Mouse (Mus musculus): ENCODE measurements at regions not wholly inside any gene's neighbourhood (a gene's known extent, or its start where the extent isn't known, plus 50 kb on each side); places are given as distances from the start of the nearest gene placed in this dataset.
A peak's percentile ranks its signal among the peaks of the same experiment; 100 is the strongest.

DNA sequence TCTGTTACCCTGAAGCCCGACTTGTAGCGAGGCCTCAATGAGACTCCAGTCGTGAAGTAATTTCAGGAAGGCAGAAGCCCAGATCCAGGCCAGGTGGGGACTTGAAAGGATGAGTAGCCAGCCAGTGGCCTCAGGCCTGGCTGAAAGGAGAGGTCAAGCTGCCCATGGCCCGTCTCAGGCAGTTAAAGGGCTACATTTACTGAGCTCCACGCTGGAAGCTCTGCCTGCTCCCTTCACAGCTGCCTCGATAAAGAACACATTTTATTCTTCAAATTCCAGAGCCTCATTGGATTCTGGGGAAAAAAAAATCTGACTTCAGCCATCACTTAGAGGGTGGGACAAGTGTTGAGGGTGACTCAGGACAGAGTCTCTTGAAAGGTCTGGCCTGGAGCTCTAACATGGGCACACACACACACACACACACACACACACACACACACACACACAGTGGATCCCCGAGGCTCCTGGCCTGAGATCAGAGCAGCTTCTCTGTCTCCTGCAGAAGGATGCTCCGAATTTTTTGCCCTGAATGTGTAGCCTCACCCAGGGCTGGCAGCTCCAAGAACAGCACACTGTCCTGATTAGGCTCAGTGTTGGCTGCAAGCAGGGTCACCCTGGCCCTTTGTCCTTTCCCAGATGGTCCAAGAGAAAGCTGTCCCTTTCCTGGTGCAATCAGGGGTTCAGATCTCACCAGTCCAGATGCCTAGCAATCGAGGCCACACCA, 53.0 kb downstream of the Gadd45g start:
- DNase-seq (ENCODE audit: low spot score in 2 of 2) = no peak

DNA sequence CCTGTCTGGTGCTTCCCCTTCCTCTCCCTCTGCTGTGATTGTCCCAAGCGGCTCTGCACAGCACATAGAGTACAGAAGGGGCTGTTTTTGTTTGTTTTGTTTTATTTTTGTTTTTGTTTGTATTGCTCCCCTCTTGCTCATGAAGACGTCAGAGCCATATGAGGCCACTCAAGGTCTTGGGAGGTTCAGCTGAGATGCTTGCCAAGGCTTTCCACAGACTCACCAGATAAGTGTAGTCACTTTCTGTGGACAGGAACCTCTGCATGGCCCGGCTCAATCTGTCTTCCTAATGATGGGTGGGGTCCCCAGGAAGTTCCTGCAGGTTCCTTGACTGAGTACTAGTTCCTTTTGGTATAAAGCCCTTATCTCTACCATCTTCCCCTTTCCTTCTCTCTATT, 53.6 kb downstream of the Gadd45g start:
- DNase-seq (ENCODE audit: low spot score in 2 of 2) = no peak

DNA sequence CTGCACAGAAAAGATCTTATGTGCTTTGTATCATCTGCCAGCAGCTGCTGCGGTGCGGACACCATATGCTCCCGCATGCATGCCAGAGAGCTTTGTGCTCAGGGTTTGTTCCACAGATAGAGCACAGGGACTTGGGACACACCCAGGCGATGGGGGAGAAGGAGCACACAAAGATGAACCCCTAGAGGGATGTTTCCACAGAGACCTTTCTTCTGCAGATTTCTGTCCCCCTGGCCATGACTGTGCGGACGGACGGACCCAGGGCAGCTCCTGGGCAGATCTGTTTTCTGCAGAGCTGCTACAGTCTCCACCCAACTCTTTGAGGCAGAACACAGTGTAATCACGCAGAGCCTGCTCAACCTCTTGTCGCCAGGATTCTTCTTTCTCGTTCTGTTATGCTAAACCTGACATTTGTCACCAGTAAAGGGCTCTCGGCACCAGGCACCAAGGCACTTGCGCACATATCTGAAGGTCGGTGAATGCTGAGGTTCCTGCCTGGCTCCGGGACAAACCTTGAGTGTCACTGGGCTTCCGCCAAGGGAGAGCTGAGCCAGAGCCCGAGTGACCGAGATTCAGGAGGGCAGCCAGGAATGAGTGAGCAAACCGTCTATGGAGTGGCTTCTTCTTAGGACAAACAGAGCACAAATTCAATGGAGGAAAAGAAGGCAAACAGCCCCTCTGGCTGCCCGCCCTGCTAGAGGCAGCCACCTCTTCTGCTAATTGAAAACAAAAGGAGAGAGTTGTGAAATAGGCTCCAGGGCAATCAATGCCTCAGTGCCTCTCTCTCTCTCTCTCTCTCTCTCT, 56.2 kb downstream of the Gadd45g start:
- peak; percentile 62 to 76 for DNase-seq (ENCODE audit: low spot score in 2 of 2)

DNA sequence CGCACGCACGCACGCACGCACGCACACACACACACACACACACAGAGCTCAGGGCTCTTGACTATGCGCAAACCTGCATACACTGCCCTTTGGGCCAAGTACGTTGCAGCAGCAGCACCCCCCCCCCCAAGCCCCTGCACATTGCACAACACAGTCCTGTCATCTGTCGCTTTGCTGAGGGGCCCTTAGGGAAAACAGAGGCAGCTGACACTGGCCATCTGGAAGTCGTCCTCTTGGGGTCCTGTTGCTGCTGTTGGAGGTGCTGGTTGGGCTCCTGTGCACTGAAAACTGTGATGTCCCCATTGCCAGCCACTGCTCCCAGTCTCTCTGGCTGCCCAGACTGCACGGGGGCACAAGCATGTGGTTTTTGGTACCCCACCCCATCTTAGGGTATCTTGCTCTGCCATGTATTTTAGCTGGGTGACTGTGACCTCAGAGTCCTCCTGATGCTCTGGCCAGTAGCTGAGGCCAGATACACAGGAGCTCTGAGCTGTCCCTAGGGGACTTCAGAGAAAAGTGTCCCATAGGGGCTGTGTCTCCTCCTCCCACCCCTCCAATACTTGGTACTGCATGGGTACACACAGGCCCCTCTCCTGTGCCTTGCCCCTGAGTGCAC, 57.0 kb downstream of the Gadd45g start:
- DNase-seq (ENCODE audit: low spot score in 2 of 2) = no peak

DNA sequence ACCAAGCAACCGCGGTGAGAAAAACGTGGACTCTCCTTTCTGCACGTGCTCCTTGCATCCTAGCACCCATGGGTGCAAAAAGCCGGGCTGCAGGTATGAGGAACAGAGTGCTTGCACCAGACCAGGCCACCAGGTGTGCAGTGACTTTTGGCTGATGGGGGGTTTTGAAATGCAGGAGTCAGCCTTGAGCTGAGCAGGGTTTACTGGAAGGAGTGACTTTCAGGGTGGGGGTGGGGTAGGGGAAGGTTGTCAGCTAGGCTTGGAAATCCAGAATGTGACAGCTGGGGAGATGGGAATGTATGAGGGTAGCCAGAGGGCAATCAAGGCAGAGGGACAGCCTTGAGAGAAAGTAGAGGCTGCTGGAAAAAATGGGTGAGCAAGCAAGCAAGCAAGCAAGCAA, 58.8 kb downstream of the Gadd45g start:
- no peak for DNase-seq (ENCODE audit: low spot score in 2 of 2)

DNA sequence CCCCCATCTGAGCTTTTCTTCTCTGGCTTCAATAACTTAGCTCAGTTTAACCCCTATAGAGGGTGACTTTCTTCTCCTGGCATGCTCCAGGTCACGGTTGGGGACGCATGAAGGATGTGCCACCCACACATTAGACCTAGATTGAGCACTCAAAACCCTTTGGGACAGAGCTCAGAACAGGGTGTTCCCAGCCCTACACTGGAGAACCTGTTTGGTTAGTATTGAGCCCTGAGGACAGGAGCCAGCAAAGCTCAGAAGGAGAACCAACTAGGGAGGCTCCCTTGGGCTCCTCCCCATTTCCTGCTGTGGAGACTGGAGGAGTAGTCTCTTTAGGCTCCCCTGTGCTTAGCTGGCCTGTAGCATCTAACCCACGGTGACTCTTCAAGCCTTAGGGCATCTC, 59.6 kb downstream of the Gadd45g start:
- no peak for DNase-seq (ENCODE audit: low spot score in 2 of 2)

DNA sequence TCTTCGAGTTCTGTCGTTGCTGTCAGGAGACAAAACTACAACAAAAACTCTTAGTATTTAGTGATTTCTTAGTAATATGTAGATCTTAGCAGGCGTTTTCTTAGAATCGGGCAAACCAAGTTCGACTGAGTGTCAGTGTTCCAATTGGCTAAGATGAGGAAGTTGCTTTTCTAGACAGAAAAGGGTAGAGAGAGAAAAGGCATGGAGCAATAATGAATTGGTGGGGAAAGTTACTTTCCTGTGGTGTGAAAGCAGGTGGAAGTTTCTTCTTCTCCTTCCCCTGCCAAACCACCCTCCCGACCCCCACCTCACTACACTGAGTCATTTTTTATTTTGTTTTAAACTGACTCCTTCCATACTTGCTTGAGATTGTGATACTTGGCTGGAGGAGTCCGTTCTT, 62.0 kb downstream of the Gadd45g start:
- no peak for DNase-seq (ENCODE audit: low spot score in 2 of 2)

DNA sequence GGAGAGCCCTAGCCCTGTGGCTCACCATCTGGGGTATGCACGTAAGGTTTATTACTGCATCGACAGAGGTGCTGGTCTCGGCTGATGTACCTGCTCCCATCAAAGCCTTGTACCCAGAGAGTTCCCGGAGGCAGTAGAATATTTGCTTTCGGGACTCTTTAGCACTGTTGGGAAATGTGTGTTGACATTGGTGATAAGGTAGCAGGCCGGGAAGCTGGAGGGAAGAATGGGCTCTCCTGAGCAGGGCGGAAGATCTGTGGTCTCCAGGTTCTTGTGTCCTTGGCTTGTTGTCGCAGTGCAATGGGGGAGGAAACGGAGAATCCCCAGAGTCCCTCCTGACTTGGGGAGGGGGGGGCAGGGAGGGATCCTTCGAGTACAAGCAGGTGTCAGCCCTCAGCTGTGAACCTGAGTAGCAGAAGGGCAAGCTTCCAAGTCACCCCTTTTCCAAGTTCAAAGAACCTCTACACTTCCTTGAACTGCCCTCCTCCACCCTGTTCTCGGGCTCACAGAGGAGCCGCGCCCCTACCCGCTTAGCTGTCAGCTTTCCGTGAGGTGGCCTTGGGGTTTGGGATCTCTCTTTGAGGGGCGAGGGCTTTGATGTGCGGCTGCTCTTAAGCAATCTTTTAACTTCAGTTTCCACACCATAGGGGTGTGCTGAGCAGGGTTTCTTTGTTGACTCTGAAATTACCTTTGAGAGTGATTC, 65.0 kb downstream of the Gadd45g start:
- no peak for DNase-seq (ENCODE audit: low spot score in 2 of 2)

DNA sequence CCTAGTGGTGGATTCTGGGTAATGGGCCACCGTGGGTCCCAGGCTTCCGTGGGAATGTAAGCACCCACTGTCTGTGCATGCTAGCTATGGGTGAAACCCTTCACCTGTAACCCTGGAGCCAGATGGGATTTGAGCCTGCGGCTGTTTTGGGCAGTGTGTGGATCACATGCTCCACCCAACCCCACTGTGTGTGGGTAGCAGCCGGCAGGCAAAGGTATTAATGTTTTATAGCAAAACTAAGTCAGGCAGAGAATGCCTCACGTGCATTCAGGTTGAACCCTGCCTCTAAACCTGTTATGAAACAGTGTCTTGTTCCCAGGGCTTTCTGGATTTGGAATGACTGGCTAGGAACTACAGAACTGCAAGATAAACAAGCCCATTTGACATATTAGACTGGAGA, 66.0 kb downstream of the Gadd45g start:
- DNase-seq (ENCODE audit: low spot score in 2 of 2) = no peak

DNA sequence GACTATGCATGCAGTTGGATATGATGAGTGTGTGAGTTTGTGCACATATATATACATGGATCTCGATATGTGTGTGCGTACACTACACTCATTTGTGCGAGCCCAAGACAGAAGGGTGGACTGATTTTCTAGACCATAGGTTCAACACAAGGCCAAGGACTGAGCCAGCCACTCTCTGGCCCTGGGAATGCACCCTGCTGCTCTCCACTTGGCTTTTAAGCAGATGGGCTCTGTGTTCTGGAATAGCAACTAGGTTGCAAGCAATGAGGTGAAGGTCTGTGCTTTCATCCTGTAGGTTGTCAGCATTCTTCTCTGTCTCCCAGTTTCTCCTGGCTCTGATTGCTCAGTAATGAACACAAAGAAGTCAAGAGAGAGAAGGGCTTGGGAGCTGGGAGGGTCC, 66.5 kb downstream of the Gadd45g start:
- no peak for DNase-seq (ENCODE audit: low spot score in 2 of 2)

DNA sequence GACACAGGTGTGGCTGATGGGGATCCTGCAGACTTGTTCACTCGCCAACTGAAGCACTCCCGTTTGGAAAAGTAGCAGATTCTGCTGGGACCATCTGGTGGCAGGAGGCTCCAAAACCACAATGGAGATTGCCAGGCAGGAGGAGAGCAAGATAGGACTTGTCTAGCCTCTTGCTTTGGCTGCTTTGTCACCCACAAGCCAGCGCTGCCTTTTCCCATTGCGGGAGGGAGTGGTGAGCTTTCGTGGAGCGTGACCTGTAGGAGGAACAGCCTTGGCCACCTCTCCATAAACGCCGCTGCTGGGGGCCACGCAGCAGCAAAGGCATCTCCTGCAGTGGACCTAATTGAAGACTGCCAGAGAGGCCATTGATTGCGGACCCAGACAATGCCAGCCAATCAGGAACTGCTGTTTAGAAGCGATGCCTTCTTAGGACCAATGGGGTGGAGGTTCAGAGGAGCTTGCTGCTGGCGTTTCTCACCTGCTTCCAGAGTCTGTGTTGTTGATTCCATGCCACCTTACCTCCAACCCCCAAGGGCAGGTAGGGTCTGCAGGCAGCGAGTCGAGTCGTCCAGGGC, 70.3 kb downstream of the Gadd45g start:
- DNase-seq (ENCODE audit: low spot score in 2 of 2) = no peak

DNA sequence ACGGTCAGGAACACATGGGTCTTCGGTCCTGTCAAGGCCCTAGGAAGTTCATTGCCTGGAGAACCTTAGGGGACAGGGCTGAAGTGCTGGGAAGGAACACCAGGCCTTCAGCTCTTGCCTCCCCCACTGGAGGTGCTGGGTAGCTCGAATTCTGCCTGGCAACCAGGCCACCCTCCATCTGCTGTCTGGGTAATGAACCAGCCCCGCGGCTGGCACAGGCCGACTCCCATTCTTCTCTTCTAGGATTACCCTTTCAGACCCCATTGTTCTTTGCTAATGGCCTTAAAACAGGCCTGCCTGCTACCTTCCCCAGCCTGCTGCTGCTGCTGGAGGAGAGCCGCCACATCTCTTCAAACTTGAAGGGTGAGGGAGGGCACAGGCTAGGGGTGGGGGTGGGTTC, 71.2 kb downstream of the Gadd45g start:
- DNase-seq (ENCODE audit: low spot score in 2 of 2) = no peak

DNA sequence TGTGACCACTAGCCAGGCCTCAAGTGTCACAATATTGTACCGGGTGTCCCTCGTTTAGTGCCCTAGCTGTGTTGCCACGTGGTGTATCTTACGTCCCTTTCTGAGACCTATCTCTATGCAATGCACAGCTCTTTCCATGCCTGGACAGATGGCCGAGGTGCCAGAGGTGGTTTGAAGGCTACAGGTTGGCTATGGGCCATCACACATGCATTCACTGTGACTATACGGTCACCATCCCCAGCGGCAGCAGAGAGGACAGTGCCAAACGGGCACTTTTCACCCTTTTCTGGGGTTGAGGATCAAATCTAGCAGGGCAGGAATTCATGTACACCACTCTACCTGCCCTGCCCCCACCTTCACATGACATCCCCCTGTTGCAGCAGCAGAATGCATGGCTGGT, 71.6 kb downstream of the Gadd45g start:
- DNase-seq (ENCODE audit: low spot score in 2 of 2) = no peak

DNA sequence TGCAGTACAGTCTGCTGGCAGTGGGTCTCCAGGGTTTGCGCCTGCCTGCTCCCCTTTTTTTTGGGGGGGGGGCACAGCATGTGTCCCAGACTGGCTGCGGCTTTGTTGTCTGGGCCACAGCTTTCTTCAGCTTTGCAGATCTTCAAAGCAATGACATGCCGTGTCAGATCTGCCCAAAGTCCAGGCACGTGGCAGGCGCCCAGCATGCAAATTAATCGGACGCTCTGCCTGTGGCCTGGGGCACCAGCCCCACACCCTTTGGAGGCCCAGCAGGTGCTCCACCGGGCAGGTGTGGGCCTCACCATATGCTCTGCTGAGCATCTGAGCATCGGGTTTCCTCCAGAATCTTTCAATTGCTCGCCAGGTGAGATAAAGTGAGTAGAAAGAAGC, 72.3 kb downstream of the Gadd45g start:
- no peak for DNase-seq (ENCODE audit: low spot score in 2 of 2)

DNA sequence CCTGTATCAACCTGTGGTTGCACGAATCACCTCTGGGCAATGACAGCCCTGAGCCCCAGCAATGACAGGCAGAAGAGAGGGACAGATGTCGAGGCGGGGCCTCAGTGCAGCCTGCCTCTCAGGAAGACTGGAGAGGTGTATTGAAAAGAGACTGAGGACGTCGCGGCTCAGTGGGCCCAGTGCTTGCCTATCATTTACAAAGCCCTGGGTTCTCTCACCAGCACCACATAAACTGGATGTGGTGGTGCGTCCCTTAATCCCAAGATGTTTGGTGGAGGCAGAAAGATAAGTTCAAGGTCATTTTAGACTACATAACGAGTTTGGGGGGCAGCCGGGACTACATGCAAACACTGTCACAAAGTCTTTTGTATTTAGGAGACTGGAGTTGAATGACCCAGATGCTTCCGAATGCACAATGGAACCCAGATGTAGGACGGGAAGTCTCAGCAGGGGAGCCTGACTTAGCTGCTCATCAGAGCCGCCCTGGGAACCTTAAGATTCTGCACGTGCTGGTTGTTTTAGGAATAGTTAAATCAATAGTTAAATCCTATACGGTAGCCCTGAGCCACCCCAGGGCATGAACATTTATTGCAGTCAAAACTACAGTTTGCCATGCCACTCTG, 72.8 kb downstream of the Gadd45g start:
- no peak for DNase-seq (ENCODE audit: low spot score in 2 of 2)

DNA sequence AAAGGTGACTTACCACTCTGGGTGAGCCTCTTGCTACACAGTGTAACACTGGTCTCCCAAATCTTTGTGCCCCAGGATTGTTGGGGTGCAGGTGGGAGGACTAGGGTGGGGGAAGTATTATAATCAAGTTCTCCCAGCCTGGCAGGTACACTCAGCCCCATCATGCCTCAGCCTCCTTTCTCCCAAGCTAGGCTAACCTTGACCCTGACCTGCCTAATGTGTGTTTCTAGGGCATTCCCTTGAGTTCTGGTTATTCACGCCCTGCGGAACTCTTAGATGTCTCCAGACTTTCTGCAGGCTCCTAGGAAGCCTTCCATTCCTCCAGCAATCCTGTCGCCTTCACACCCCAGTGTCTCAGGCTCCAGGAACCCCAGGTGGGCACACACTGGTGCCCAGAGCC, 73.5 kb downstream of the Gadd45g start:
- no peak for DNase-seq (ENCODE audit: low spot score in 2 of 2)

DNA sequence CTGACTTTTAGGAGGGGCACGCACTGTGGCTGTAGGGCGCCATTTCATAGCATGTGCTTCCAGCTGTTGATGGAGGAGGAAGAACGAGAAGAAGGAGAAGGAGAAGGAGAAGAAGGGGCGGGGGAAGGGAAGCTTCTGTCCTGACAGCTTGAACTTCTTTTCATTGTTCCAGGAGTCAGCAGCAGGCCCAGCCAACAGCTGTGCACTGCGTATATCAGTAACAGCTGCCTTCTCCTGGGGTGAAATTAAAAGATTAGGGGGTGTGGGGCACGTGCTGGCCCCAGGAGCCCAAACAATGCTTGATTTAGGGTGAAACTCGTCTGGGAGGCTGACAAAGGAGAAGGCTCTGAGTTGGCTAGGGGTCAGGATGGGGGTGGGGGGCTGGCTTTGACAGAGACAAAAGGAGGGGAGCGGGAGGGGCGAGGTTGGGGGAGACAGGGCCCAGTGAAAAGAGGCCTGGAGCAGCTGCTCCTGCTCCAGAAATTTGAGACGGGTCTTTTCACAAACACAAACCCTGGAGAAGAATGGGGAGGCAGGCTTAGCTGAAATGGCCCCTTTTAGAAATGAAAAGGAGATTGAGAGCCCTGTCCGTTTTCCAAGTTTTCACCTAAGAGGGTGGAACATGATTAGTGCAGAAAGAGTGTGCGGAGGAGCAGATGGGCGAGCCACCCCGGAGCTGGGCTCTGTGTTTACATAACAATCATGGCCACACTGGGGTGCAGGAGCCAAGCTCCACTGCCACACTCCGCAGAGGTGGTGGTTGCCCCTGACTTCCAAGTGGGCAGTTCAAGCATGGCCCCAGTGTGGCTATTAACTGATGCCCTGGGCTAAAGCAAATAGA, 74.3 kb downstream of the Gadd45g start:
- no peak for DNase-seq (ENCODE audit: low spot score in 2 of 2)

DNA sequence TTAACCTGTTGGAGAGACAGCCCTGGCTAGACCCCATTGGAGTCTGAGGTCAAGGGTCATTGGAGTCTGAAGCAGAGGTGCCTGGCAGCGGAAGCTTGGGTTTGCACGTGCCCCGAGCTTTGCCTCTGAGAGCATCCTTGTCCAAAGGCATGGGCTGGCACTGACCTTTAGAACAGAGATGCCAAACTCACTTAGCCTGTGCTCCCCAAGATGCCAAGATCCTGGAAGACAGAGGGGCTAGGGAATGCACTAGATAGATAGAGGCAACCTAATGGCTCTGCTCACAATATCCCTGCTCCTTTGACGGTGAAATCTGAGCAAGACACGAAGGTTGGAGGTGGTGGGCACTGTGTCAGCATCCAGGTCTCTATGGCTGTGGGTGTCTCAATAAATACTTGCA, 75.1 kb downstream of the Gadd45g start:
- no peak for DNase-seq (ENCODE audit: low spot score in 2 of 2)

DNA sequence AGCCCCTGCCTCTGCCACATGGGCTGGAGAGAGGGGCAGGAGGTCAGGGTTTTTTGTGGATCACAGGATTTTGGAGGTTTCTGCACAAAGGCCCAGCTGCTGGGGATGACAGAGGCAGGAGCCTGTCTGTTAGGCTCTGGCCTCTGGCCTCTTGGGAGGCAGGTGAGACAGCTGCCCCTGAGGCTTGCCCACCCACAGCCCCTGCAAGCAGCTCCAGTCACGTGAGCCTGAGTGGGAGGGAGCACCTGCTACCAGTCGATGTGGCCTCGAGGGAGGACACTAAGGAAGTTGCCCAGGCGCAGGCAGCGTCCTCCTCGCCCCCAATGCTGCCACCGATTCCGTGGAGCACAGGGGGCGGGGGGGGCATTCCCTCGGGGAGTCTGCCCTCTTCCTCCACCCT, 80.3 kb downstream of the Gadd45g start:
- DNase-seq (ENCODE audit: low spot score in 2 of 2) = no peak

DNA sequence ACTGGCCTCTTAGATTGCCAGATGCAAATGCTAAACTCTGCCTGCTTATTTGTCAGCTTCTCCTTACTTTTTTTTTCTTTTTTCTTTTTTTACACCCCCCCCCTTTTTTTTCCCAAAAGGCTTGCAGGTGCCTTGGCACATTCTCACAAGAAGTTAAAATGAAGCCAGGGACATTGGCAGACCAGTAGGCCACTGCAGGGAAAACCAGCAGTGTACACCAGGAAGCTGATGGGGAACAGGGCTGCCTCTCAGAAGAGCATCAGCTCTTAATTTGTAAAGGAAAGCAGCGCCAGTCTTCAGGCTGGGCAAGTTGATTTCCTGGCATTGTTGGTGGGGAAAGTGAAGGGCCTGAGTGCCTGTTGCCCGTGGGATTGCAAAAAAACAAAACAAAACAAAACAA, 83.3 kb downstream of the Gadd45g start:
- no peak for DNase-seq (ENCODE audit: low spot score in 2 of 2)
